Mouse (Mus musculus) E14TG2a.4 (cell line): ENCODE results near the gene Timm8b.

Source experiments
- CTCF ChIP-seq: conservative IDR thresholded peaks from 2 replicates; pipeline ENCODE4 v1.5.1; 2014; ENCODE audit warnings: low read length
- NANOG ChIP-seq: IDR thresholded peaks from 2 replicates; pipeline ENCODE4 v1.6.1; 2014; ENCODE audit warnings: borderline replicate concordance, low read length, mixed read lengths

DNA sequence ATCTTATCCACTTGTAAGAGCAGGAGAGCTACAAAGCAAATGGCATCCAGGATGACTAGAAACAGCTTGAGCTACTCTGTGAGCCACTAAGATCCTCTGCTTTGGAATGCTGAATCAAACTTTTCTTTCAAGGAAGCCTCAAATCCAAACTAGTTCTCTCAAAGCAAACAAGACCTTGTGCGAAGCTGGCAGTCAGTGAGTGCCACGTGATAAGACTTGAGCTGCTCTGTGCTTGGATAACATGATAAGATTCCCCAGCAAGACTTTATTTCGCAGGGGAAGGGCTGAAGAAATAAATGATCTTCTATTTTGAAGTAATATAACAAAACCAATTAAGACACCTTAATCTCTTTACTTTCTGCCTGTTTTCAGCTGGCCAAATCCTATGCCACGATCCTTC, 37.8 kb upstream of the Timm8b start:
- TF ChIP-seq CTCF, result no peak
- no peak for TF ChIP-seq NANOG
